Mouse (Mus musculus) cortical plate, adult 2 months (tissue): ENCODE measurements at regions not wholly inside any gene's neighbourhood (a gene's known extent, or its start where the extent isn't known, plus 50 kb on each side); places are given as distances from the start of the nearest gene placed in this dataset.

Experiments
- CTCF ChIP-seq: fragments of 200-500 bp; IDR thresholded peaks from 2 replicates; pipeline ENCODE4 v1.5.1; 2011; ENCODE audit warnings: mild to moderate bottlenecking, control low read depth, low read length; ENCODE audit not compliant: insufficient read depth; ENCODE audit errors: extremely low read depth
- POLR2A ChIP-seq: fragments of 200-500 bp; IDR thresholded peaks from 2 replicates; pipeline ENCODE4 v1.6.1; 2011; ENCODE audit warnings: mild to moderate bottlenecking, low read length, control low read depth; ENCODE audit not compliant: insufficient read depth; ENCODE audit errors: extremely low read depth

DNA sequence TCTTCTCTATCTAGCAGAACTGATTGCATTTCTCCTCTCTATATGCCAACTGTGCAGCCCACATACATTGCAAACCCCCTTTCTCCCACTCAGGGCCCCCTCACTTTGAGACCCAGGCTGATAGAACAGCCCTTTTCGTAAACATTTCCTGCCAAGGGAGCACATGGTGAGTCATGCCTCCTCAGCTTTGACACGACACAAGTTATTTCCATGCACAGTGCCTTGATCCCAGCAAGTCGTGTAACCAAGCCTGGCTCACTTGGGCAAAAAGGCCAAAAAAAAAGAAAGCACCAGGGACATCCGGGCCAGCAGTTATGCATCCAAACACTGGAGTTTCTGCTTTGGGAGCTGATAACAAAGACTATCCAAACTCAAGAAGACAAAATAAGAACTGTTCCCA, 221.4 kb downstream of the Prdm2 start:
- TF ChIP-seq POLR2A: no peak
- TF ChIP-seq CTCF: no peak
